8 mouse cellular contexts compared by ENCODE assay signal in genomic region chr2:102901828-102902223, GRCm38 (mm10). TPM values are rescaled to one million over a fixed set of nuclear protein-coding genes. Genes with fewer than 3 reads are reported as not detected.
DNase-seq lines count a peak whose midpoint lies in the region; ATAC-seq and TF ChIP-seq lines count a peak whose summit lies in the region.

No protein-coding gene starts in this region.

- H3K36me3 ChIP-seq in limb, embryonic 12.5 days, result no peaks in the 10 kb centered on the region
- no peaks in the 10 kb centered on the region for H3K36me3 ChIP-seq in small intestine, adult 2 months (ENCODE audit: control insufficient read depth, insufficient read depth, low read length)

- peaks cover 34% of the 10 kb centered on the region for H3K27me3 ChIP-seq in limb, embryonic 12.5 days
- H3K27me3 ChIP-seq in small intestine, adult 2 months (ENCODE audit: control insufficient read depth, insufficient read depth, low read length), result no peaks in the 10 kb centered on the region

- H3K9me3 ChIP-seq in limb, embryonic 12.5 days, result no peaks in the 10 kb centered on the region

- no peak for ATAC-seq in limb, embryonic 12.5 days (ENCODE audit: insufficient number of reproducible peaks, insufficient read depth, low FRiP score, low TSS enrichment, low read depth)
- ATAC-seq in frontal cortex, adult (ENCODE audit: low TSS enrichment), result no peak

- peak overlapping the region; percentile 65 for H3K27ac ChIP-seq in embryonic fibroblast, embryonic 13.5 days (ENCODE audit: insufficient read depth, low read length)
- H3K27ac ChIP-seq in limb, embryonic 12.5 days, result no peak overlapping the region
- H3K27ac ChIP-seq in small intestine, adult 2 months (ENCODE audit: insufficient read depth, low read depth, low read length), result no peak overlapping the region

- peak overlapping the region; percentile 98 for H3K4me3 ChIP-seq in lung, adult 2 months (replicated peaks; ENCODE audit: extremely low read depth, low read depth, low read length)
- peak overlapping the region; percentile 36 for H3K4me3 ChIP-seq in embryonic fibroblast, embryonic 13.5 days (ENCODE audit: insufficient read depth, low read length)
- peak overlapping the region; percentile 41 for H3K4me3 ChIP-seq in limb, embryonic 12.5 days (replicated peaks)
- H3K4me3 ChIP-seq in small intestine, adult 2 months (ENCODE audit: low read depth, low read length), result peak overlapping the region; percentile 65

- no peak for TF ChIP-seq POLR2A in lung, adult 2 months (IDR thresholded peaks at IDR 0.05; ENCODE audit: borderline replicate concordance, extremely low read depth, low read depth, low read length)
- TF ChIP-seq POLR2A in embryonic fibroblast, embryonic 13.5 days (IDR thresholded peaks at IDR 0.05; ENCODE audit: low read depth, low read length), result no peak
- TF ChIP-seq POLR2A in small intestine, adult 2 months (IDR thresholded peaks at IDR 0.05; ENCODE audit: low read depth, low read length), result no peak

- no peak for TF ChIP-seq CTCF in lung, adult 2 months (IDR thresholded peaks at IDR 0.05; ENCODE audit: insufficient read depth, low read length)
- no peak for TF ChIP-seq CTCF in embryonic fibroblast, embryonic 13.5 days (IDR thresholded peaks at IDR 0.05; ENCODE audit: borderline replicate concordance, insufficient read depth, low read length)
- no peak for TF ChIP-seq CTCF in small intestine, adult 2 months (IDR thresholded peaks at IDR 0.05; ENCODE audit: extremely low read depth, insufficient read length, insufficient replicate concordance, low read depth, low read length)

- WGBS in lung, adult 2 months, result 30% methylated on average over 3 of the region's 3 CpGs
- WGBS in limb, embryonic 12.5 days, result 29% methylated on average over 3 of the region's 3 CpGs
- WGBS in small intestine, adult 2 months, result 2% methylated on average over 3 of the region's 3 CpGs

- H3K9ac ChIP-seq in limb, embryonic 12.5 days (replicated peaks), result 0 out of 2 replicates have a peak overlapping the region, but pooled peaks have one; percentile 52

- peak overlapping the region; percentile 81 for H3K4me2 ChIP-seq in limb, embryonic 12.5 days

- DNase-seq in lung, adult 2 months, result no peak
- no peak for DNase-seq in lung, adult 18-20 months
- no peak for DNase-seq in right cerebral cortex, postnatal 36 days (ENCODE audit: low spot score in 2 of 2)
- DNase-seq in layer of hippocampus, adult 18-20 months (ENCODE audit: low spot score in 2 of 2), result no peak

- peaks cover 9% of the 10 kb centered on the region; the same call in 1 of the 2 replicates for H3K4me1 ChIP-seq in lung, adult 2 months (ENCODE audit: control insufficient read depth, insufficient read depth, low read length)
- H3K4me1 ChIP-seq in embryonic fibroblast, embryonic 13.5 days (ENCODE audit: control insufficient read depth, insufficient read depth, low read length), result peaks cover 9% of the 10 kb centered on the region
- peaks cover 9% of the 10 kb centered on the region; the same call in 1 of the 2 replicates for H3K4me1 ChIP-seq in limb, embryonic 12.5 days (replicated peaks)
- peaks cover 2% of the 10 kb centered on the region; the same call in 1 of the 2 replicates for H3K4me1 ChIP-seq in small intestine, adult 2 months (ENCODE audit: control insufficient read depth, insufficient read depth, insufficient read length, low read length)

RNA-seq across cellular contexts. Expression of gene Cd44, which starts 0.4 kb away (rescaled TPM):
- 46.8 and 59.3 TPM in 2 replicates for polyA plus RNA-seq in lung, adult 2 months (2012; rRNA removed)
- polyA plus RNA-seq in embryonic fibroblast, embryonic 13.5 days (2011; ENCODE audit: insufficient read length, low read depth, missing spikeins), result 255 and 594 TPM in 2 replicates
- 2.9 and 3.3 TPM in 2 replicates for polyA plus RNA-seq in limb, embryonic 12.5 days (2016; fragmentation: Nextera tagmentation; extraction: Ambion mirVana)
- polyA plus RNA-seq in small intestine, adult 2 months (2012; rRNA removed), result 8.9 and 10.8 TPM in 2 replicates
- 1 to 10 TPM; 3.5 to 4.0 TPM for total RNA-seq in layer of hippocampus, adult 18-20 months (2021)

Comparison
In these comparisons a context has a peak if more than half of its experiments do, and no peak if none do; other contexts are left out.
1. H3K4me3 ChIP-seq: peak in every context shown above with its lines; median percentile 98 in lung, adult 2 months; 65 in small intestine, adult 2 months; 41 in limb, embryonic 12.5 days; 36 in embryonic fibroblast, embryonic 13.5 days.